Mouse (Mus musculus): Measurements from ENCODE around the gene Eef1akmt1. TPM values are rescaled to one million over a fixed set of nuclear protein-coding genes. Genes with fewer than 3 reads are reported as not detected.

Eef1akmt1 gene
- total and polyA plus RNA-seq, 3 experiments = 40.6 to 51.0 TPM; not detected in 1

GRCm38 (mm10) chr14:57609816-57610329, 38.5 kb upstream of the Eef1akmt1 start:
- no peak for DNase-seq (ENCODE audit: low read depth, low spot score)
- Histone ChIP-seq H3K27ac (ENCODE audit: control insufficient read depth, low read depth, low read length) (no peak overlapping the region), H3K79me2 (ENCODE audit: control insufficient read depth, insufficient read depth, low read length, poor library complexity) (peaks cover 5% of the 10 kb centered on the region), H3K9me3 (replicated peaks; ENCODE audit: insufficient read depth, low read length) (no peaks in the 10 kb centered on the region), H3K4me3 (ENCODE audit: control insufficient read depth in 1 of 2, insufficient read depth in 1 of 2, low read depth in 2 of 2, low read length in 2 of 2) (no peak overlapping the region), H3K27me3 (ENCODE audit: control insufficient read depth in 1 of 2, insufficient read depth in 2 of 2, low read length in 2 of 2) (no peaks in the 10 kb centered on the region), H3K9ac (ENCODE audit: control insufficient read depth, low read depth, low read length, poor library complexity, severe bottlenecking) (no peak overlapping the region), H3K4me1 (ENCODE audit: control insufficient read depth in 1 of 2, insufficient read depth in 2 of 2, low read length in 2 of 2) (no peaks in the 10 kb centered on the region; a peak in 1 of 4 replicates), H3K36me3 (ENCODE audit: control insufficient read depth in 1 of 2, insufficient read depth in 2 of 2, low read length in 2 of 2) (peaks cover 8 to 37% of the 10 kb centered on the region in 2 experiments)
- no peak for TF ChIP-seq USF2 (IDR thresholded peaks at IDR 0.05; ENCODE audit: borderline replicate concordance in 1 of 2, insufficient read depth in 1 of 2, low read depth in 1 of 2, low read length in 2 of 2)
- TF ChIP-seq TCF12 (IDR thresholded peaks at IDR 0.05; ENCODE audit: low read depth, low read length) = no peak

GRCm38 (mm10) chr14:57607500-57607899, 36.1 kb upstream of the Eef1akmt1 start:
- peaks cover 8 to 38% of the 10 kb centered on the region in 2 experiments for H3K36me3 ChIP-seq (ENCODE audit: control insufficient read depth in 1 of 2, insufficient read depth in 2 of 2, low read length in 2 of 2)
- DNase-seq (ENCODE audit: low read depth, low spot score) = peak; percentile 56
- H3K4me3 ChIP-seq (ENCODE audit: control insufficient read depth in 1 of 2, insufficient read depth in 1 of 2, low read depth in 2 of 2, low read length in 2 of 2) = no peak overlapping the region
- H3K27me3 ChIP-seq (ENCODE audit: control insufficient read depth in 1 of 2, insufficient read depth in 2 of 2, low read length in 2 of 2) = no peaks in the 10 kb centered on the region
- H3K4me1 ChIP-seq (ENCODE audit: control insufficient read depth in 1 of 2, insufficient read depth in 2 of 2, low read length in 2 of 2) = no peaks in the 10 kb centered on the region; a peak in 1 of 4 replicates
- no peak for TF ChIP-seq ZMIZ1 (IDR thresholded peaks at IDR 0.05; ENCODE audit: low read depth, low read length)
- TF ChIP-seq RCOR1 (IDR thresholded peaks at IDR 0.05; ENCODE audit: low read depth, low read length) = no peak
- H3K79me2 ChIP-seq (ENCODE audit: control insufficient read depth, insufficient read depth, low read length, poor library complexity) = peaks cover 5% of the 10 kb centered on the region
- H3K9me3 ChIP-seq (replicated peaks; ENCODE audit: insufficient read depth, low read length) = no peaks in the 10 kb centered on the region
- no peak overlapping the region for H3K27ac ChIP-seq (ENCODE audit: control insufficient read depth, low read depth, low read length)
- H3K9ac ChIP-seq (ENCODE audit: control insufficient read depth, low read depth, low read length, poor library complexity, severe bottlenecking) = no peak overlapping the region

GRCm38 (mm10) chr14:57606663-57607365, 35.4 kb upstream of the Eef1akmt1 start:
- no peak for TF ChIP-seq GABPA (IDR thresholded peaks at IDR 0.05; ENCODE audit: low read depth, low read length)
- TF ChIP-seq CHD2 (IDR thresholded peaks at IDR 0.05; ENCODE audit: low read length) = no peak
- no peak for TF ChIP-seq USF2 (IDR thresholded peaks at IDR 0.05; ENCODE audit: borderline replicate concordance in 1 of 2, insufficient read depth in 1 of 2, low read depth in 1 of 2, low read length in 2 of 2)
- no peak for TF ChIP-seq UBTF (IDR thresholded peaks at IDR 0.05; ENCODE audit: borderline replicate concordance, insufficient read depth, low read depth, low read length)
- no peak for TF ChIP-seq ZC3H11A (IDR thresholded peaks at IDR 0.05; ENCODE audit: low read depth, low read length)
- H3K27me3 ChIP-seq (ENCODE audit: control insufficient read depth in 1 of 2, insufficient read depth in 2 of 2, low read length in 2 of 2) = no peaks in the 10 kb centered on the region
- H3K4me3 ChIP-seq (ENCODE audit: control insufficient read depth in 1 of 2, insufficient read depth in 1 of 2, low read depth in 2 of 2, low read length in 2 of 2) = no peak overlapping the region
- no peaks in the 10 kb centered on the region; a peak in 1 of 4 replicates for H3K4me1 ChIP-seq (ENCODE audit: control insufficient read depth in 1 of 2, insufficient read depth in 2 of 2, low read length in 2 of 2)
- no peak for DNase-seq (ENCODE audit: low read depth, low spot score)
- H3K9ac ChIP-seq (ENCODE audit: control insufficient read depth, low read depth, low read length, poor library complexity, severe bottlenecking) = no peak overlapping the region
- H3K9me3 ChIP-seq (replicated peaks; ENCODE audit: insufficient read depth, low read length) = no peaks in the 10 kb centered on the region
- H3K36me3 ChIP-seq (ENCODE audit: control insufficient read depth in 1 of 2, insufficient read depth in 2 of 2, low read length in 2 of 2) = peaks cover 8 to 38% of the 10 kb centered on the region in 2 experiments
- no peak overlapping the region for H3K27ac ChIP-seq (ENCODE audit: control insufficient read depth, low read depth, low read length)
- H3K79me2 ChIP-seq (ENCODE audit: control insufficient read depth, insufficient read depth, low read length, poor library complexity) = peaks cover 5% of the 10 kb centered on the region
